Mouse (Mus musculus) gonadal fat pad, adult 2 months (tissue): ENCODE results near the gene Krt26. TPM values are rescaled to one million over a fixed set of nuclear protein-coding genes. Genes with fewer than 3 reads are reported as not detected.

Experiments used
- DNase-seq: peaks from one replicate; pipeline ENCODE4 v3.0.0-alpha.2; 2012; ENCODE audit warnings: low read depth
- polyA plus RNA-seq: library from polyadenylated mRNA; depleted of rRNA; stranded (reverse); fragments of >200 nt; gene quantifications from 2 replicates; pipeline ENCODE4 v1.2.3, GENCODE M21; 2012; rRNA removed

Gene Krt26
- polyA plus RNA-seq, 1 experiment: not detected

DNA sequence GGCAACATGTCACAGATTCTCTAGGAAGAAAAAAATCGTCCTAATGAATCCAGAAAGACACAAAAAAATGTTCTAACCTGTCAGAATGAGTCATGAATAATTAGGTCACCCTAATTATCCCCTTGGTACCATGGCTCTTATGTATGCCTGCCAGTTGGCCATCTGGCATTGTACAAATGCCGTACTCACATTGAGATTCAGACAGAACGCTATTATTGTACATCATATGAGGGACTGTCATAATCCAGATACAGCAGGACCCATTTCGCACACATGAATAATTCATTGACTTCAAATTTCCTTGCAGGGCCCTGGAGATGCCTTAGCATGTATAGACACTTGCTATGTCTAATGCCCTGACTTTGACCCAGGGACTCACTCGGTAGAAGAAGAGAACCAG is 53.8 kb downstream of the Krt26 start:
- DNase-seq: no peak

DNA sequence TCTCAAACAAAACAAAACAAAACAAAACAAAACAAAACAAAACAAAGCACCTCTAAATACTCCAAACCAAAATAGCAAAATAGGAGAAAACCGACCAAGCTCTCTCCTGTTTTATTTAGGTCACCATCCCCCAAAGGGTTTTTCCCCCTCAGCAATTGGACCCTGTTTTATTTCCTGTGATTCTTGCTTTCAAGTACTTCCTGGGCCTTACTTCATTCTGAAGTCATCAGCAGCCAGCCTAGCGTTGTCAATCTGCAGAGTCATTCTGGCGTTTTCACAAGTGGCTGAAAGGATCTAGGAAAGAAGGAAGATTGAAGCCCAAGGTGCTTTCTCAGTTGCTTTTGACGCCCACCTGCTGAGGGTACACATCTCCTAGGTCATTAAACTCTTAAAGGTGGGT is 54.4 kb downstream of the Krt26 start:
- no peak for DNase-seq

DNA sequence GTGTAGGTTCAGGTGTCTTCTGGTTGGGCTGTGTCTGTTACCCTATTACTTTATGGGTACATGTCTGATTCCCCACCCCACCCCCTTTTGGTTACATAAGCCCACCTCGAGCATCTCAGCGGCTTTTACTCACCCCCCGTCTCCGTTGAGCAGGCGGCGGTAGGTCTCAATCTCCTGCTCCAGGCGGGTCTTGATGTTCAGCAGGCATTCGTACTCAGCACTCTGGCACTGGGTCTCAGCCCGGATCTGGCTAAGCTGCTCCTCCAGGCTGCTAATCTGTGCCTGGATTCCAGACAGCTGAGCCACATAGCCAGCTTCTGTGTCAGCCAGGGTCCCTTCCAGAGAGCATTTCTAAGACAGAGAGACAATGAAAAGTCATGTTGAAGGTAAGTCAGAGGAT is 56.6 kb downstream of the Krt26 start:
- no peak for DNase-seq

DNA sequence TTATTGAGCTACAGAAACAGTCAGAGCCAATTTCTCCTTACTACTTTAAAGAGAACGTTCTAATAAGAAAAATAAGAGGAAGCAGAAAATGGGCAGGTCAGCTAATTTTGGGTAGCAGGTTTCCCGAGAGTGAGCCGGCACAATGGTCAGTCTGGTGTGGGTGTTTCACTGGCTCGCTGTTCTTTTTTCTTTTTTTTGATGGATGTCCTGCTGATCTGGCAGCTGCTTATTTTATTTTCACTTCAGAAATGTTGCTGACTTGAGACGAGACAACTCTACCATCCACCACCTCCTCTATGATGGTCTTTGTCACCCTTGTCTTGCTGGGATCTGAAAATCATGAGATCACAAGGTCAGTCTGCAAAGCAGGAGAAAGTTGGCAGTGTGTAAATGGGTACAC is 57.8 kb downstream of the Krt26 start:
- DNase-seq: no peak

Other genes starting within 250 kb of the Krt26 start
- 2.4 and 3.4 TPM in 2 replicates for gene Tns4, start 248.7 kb downstream of the Krt26 start, polyA plus RNA-seq
- 0.61 and 1.7 TPM in 2 replicates for gene Ccr7, start 182.9 kb downstream of the Krt26 start, polyA plus RNA-seq
- 19.0 and 19.3 TPM in 2 replicates for gene Smarce1, start 106.9 kb downstream of the Krt26 start, polyA plus RNA-seq
- gene Krt222, start 93.9 kb downstream of the Krt26 start, polyA plus RNA-seq: 0.25 and 0.68 TPM in 2 replicates
- gene Krt24, start 52.7 kb downstream of the Krt26 start, polyA plus RNA-seq: not detected in 2 replicates
- not detected in 2 replicates for gene Krt25, start 15.0 kb downstream of the Krt26 start, polyA plus RNA-seq
- not detected in 2 replicates for gene Krt27, start 13.1 kb upstream of the Krt26 start, polyA plus RNA-seq
- not detected in 2 replicates for gene Krt28, start 36.9 kb upstream of the Krt26 start, polyA plus RNA-seq
- gene Krt10, start 51.4 kb upstream of the Krt26 start, polyA plus RNA-seq: 0.93 and 1.2 TPM in 2 replicates
- not detected in 2 replicates for gene Krt12, start 84.3 kb upstream of the Krt26 start, polyA plus RNA-seq
- gene Krt20, start 100.2 kb upstream of the Krt26 start, polyA plus RNA-seq: 0.30 and 0.61 TPM in 2 replicates
- 20.2 and 32.9 TPM in 2 replicates for gene Krt23, start 155.2 kb upstream of the Krt26 start, polyA plus RNA-seq
- gene Krt39, start 183.4 kb upstream of the Krt26 start, polyA plus RNA-seq: not detected in 2 replicates
- gene Krt40, start 205.2 kb upstream of the Krt26 start, polyA plus RNA-seq: not detected in 2 replicates
- 0.66 and 1.0 TPM in 2 replicates for gene Krtap3-3, start 212.9 kb upstream of the Krt26 start, polyA plus RNA-seq
- not detected in 2 replicates for gene Krtap3-2, start 218.9 kb upstream of the Krt26 start, polyA plus RNA-seq
- gene Gm11939, start 221.5 kb upstream of the Krt26 start, polyA plus RNA-seq: not detected in 2 replicates
- not detected in 2 replicates for gene Krtap3-1, start 228.7 kb upstream of the Krt26 start, polyA plus RNA-seq
- gene Krtap1-5, start 243.1 kb upstream of the Krt26 start, polyA plus RNA-seq: not detected in 2 replicates
- gene Krtap1-4, start 245.7 kb upstream of the Krt26 start, polyA plus RNA-seq: not detected in 2 replicates